Mouse (Mus musculus): Measurements from ENCODE around the gene Igsf6. TPM values are rescaled to one million over a fixed set of nuclear protein-coding genes. Genes with fewer than 3 reads are reported as not detected.
"Not testable (repeated sequence)": the region's sequence is repeated elsewhere in the genome, so short reads cannot be mapped to it uniquely, and the experiment has no call there.

Gene Igsf6
- total RNA-seq, 2 experiments from 2014 or later = 0.37 TPM; not detected in 1

DNA sequence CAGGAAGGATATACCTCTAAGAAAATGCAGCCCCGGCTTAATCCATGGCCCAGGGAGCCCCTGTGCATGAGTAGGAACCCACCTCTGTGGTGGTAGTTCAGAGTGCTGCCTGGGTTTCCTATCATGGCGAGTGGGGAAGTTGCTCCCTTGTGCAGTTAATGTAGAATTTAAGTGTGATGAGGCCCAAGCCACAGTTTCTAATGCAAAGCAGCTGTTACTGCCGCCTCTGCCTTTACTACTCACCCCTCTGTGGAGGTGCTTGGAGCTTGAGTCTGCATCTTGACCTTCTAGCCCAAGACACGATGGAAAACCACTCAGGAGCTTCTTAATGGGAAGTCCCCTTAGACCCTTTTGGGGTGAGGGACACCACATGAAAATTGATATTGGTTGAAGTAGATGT, 3.1 kb downstream of the Igsf6 start:
- no peak for DNase-seq (ENCODE audit: low spot score in 2 of 2)
- intact Hi-C loops (cut with DNase I) = no loop called here

DNA sequence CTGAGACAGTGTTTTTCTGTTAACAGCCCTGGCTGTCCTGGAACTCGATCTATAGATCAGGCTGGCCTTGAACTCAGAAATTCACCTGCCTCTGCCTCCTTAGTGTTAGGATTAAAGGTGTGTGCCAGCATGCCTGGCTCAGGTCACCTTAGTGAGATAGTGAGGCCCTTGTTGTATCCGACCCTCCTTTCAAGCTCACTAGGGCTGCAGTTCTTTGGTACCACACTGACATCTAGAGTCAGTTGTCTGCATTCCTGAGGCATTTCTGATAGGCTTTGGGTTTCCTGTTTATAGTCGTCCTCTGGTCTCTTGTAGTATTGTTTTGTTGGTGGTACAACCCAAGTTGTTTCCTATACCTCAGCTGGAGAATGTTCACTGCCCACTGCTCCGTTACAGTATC, 10.1 kb downstream of the Igsf6 start:
- peak; percentile 27 to 31 for DNase-seq (ENCODE audit: low spot score in 2 of 2)
- intact Hi-C loops (cut with DNase I) = loop anchor here (2.0 kb wide), 1 partner anchor 130 kb away; no protein-coding TSS in a partner anchor

DNA sequence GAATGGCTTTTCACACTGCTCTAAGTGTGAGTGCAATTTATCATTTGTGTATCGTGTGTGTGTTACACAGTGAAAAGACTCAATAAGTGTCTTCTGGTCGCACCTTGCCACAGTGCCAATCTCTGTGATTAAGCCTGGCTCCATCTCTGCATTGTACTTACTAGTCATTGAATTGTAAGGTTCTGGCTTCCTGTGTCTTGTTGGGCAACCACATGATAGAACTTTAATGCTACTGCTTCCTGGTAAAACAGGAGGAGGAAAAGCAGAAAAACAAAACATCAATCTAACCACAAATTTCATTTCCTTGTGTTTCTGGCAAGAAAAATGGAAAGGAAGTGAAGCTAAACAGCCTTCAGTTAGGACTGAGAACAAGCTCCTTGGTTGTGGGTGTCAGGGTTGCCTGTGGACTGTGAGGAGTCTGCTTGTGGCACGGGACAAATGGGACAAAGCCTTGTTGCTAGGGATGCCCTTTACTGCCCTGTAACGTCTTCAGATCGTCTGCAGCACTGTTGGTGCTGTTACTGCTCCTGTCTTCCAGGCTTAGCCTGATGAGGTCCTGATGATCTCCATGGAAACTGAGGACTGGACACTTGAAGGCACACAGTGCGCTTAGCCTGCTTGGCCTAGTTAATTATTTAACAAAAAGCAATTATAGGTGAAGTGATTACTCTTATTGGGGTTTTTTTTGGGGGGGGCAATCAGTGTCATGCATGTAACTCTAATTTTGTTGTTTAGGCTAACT, 14.7 kb downstream of the Igsf6 start:
- DNase-seq (ENCODE audit: low spot score in 2 of 2) = no peak
- intact Hi-C loops (cut with DNase I) = no loop called here

DNA sequence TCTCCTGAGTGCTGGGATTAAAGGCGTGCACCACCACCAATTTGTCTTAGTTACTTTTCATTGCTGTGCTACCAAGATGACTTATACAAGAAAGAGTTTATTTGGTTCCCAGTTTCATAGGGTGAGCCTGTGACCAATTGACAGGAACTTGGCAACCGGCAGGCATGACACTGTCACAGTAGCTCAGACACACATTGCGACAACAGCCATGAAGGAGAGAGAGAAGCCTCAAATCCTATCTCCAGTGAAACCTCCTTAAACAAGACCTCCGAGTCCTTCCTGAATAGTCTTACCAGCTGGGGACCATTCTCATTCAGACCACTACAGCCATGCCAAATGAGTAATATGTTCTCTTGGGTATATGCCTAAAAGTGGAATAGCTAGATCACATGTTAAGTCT, 21.3 kb downstream of the Igsf6 start:
- intact Hi-C loops (cut with DNase I) = no loop called here
- no peak for DNase-seq (ENCODE audit: low spot score in 2 of 2)

DNA sequence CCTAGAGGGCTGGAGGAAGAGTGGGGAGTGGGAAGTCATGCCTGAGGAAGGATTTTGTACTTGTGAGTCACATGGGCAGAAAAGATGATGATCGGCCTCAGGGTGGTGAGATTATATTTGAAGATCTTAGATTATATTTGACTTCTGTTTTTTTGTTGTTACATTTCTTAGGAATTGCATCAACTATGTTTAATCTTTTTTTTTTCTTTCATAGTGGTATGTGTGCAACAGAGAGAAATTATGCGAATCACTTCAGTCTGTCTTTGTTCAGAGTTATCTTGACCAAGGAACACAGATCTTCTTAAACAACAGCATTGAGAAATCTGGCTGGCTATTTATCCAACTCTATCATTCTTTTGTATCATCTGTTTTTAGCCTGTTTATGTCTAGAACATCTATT, 26.7 kb downstream of the Igsf6 start:
- intact Hi-C loops (cut with DNase I) = no loop called here

GRCm38 (mm10) chr7:121045671-121046453, 28.5 kb downstream of the Igsf6 start:
- no peak for DNase-seq (ENCODE audit: low spot score in 2 of 2)
- intact Hi-C loops (cut with DNase I) = no loop called here

More for the DNA sequence above, 26.7 kb downstream of the Igsf6 start:
- DNase-seq (ENCODE audit: low spot score in 2 of 2) = no peak

DNA sequence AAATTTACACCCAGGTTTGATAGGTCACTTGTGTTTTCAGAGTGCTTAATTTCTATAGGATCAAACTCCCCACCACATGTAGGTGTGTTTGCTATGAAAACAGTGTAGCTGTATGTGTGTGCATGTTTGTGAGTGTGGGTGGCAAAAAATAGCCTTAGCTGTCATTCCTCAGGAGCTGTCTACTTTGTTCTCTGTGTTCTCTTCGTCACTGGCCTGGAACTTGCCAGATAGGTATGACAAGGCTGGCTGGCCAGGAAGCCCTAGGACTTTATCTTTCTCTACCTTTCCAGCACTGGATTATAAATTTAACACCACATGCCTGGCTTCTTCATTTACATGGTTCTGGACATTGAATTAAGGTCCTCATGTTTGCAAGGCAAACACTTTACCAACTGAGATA, 30.1 kb downstream of the Igsf6 start:
- intact Hi-C loops (cut with DNase I) = no loop called here

GRCm38 (mm10) chr7:121043510-121043909, 30.9 kb downstream of the Igsf6 start:
- intact Hi-C loops (cut with DNase I) = no loop called here
- no peak for DNase-seq (ENCODE audit: low spot score in 2 of 2)

More for the DNA sequence above, 30.1 kb downstream of the Igsf6 start:
- no peak for DNase-seq (ENCODE audit: low spot score in 2 of 2)

- DNase-seq (ENCODE audit: low spot score in 2 of 2) = no peak
Measured at GRCm38 (mm10) chr7:121043004-121043403, 31.4 kb downstream of the Igsf6 start.

GRCm38 (mm10) chr7:121041989-121042388, 32.4 kb downstream of the Igsf6 start:
- intact Hi-C loops (cut with DNase I) = no loop called here
- DNase-seq (ENCODE audit: low spot score in 2 of 2) = no peak

More at GRCm38 (mm10) chr7:121043004-121043403, 31.4 kb downstream of the Igsf6 start:
- intact Hi-C loops (cut with DNase I) = no loop called here

GRCm38 (mm10) chr7:121040595-121040994, 33.8 kb downstream of the Igsf6 start:
- DNase-seq (ENCODE audit: low spot score in 2 of 2) = no peak
- intact Hi-C loops (cut with DNase I) = no loop called here

- intact Hi-C loops (cut with DNase I) = loop anchor here (10.0 kb wide), 1 partner anchor 200 kb away; no protein-coding TSS in a partner anchor
- peak; percentile 7 to 22 for DNase-seq (ENCODE audit: low spot score in 2 of 2)
Measured at GRCm38 (mm10) chr7:121035161-121035721, 39.1 kb downstream of the Igsf6 start.

- no peak for DNase-seq (ENCODE audit: low spot score in 2 of 2)
- intact Hi-C loops (cut with DNase I) = loop anchor here (5.0 to 10.0 kb wide), 2 partner anchors 52 to 200 kb away; partner anchors contain the start of genes Cdr2 and Mfsd13b
Measured at GRCm38 (mm10) chr7:121034701-121035141, 39.7 kb downstream of the Igsf6 start.

DNA sequence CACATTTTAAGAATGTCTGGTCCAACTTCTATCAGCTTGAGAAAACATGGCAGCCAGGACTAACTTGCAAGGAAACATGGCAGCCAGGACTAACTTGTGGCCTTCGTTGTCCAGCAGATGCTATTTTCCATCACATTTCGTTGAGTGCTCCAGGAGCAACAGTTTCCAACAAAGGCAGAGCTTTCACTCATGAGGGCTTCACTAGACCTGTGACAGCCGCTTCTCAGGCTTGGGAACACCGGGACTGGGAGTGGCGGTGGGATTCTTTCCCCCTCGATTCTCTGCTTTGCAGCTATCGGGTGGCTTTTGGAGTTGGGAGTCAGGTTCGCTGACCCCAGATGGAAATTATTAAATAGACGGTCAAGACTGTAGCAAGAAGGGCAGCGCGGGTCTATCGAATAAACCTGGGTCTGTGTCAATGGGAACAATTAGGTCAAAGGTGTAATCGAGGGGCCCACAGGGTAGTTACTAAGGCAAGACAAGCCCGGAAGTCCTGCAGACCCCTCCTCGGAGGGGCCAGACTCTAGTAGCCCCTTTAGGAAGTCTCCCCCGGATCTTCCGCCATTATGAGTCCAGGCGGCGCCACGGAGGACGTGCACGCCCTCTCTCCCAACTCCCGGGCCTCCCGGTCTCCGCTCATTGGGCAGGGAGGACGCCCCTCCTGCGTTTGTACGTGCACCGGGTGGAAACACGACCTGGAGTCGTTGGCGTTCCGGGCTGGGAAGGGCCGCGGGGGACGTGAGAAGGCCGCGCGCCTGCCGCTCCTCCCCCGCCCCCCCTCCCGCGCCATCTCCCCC, 40.3 kb downstream of the Igsf6 start, which contains the start of gene Mettl9:
TSS of gene Mettl9 (plus strand) at position 590 of the 797 bp plus-strand sequence.
- DNase-seq (ENCODE audit: low spot score in 2 of 2) = peak; percentile 93 to 94
- intact Hi-C loops (cut with DNase I) = loop anchor here (5.0 to 10.0 kb wide), 2 partner anchors 52 to 199 kb away; partner anchors contain the start of genes Cdr2 and Mfsd13b

DNA sequence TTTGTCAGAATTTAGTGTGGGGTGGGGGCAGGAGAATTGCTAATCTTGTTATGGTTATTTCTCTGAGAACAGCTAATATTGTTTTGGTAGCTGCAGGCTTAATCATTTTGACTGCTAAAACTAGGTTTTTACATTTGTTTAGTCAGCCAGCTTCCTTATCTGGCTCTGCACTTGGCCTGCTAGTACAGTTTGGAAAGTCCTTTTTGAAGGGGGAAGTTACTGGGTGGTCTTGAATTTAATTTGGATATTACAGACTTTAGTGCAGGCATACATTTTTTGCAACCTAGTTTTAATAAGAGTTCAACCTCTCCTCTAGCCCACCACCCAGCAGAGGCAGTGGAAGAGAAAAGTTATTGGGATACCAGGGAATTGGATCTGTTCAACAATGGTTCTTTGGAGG, 44.4 kb downstream of the Igsf6 start:
- intact Hi-C loops (cut with DNase I) = loop anchor here (5.0 to 10.0 kb wide), 2 partner anchors 48 to 195 kb away; partner anchors contain the start of genes Cdr2 and Mfsd13b
- not testable (repeated sequence) for DNase-seq (ENCODE audit: low spot score in 2 of 2)

- DNase-seq (ENCODE audit: low spot score in 2 of 2) = no peak
Measured at GRCm38 (mm10) chr7:121026300-121026699, 48.1 kb downstream of the Igsf6 start.

DNA sequence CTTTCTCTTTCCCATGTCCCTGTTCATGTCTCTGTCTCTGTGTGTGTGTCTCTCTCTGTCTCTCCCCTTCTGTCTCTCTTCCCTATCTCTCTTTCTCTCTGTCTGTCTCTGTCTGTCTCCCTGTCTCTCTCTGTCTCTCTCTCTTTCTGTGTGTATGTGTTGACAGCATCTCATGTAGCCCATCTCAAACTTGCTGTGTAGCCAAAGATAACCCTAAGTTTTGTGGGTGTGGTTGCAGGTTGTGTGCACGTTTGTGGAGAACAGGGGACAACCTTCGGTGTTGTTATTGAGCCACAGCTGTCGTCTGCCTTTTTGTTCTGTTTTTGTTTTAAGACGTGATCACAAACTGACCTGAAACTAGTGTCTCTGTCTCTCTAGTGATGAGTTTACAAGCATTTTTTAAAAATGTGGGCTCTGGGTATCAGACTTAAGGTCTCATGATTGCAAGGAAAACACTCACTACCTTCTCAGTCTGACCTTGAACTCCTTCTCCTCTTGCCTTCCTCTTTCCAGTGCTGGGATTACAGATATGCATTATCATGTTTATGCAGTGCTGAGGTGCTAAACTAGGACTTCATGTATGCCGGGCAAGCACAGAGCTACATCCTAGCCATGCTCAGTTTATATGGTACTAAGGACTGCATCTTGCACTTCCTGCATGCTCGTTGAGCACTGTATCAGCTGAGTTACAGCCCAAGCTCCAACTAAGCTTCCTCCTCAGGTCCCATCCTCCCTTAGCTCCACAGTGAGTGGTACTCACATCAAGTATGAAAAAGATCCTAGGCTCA, 49.0 kb downstream of the Igsf6 start:
- intact Hi-C loops (cut with DNase I) = no loop called here
- no peak for DNase-seq (ENCODE audit: low spot score in 2 of 2)

More at GRCm38 (mm10) chr7:121026300-121026699, 48.1 kb downstream of the Igsf6 start:
- intact Hi-C loops (cut with DNase I) = no loop called here

DNA sequence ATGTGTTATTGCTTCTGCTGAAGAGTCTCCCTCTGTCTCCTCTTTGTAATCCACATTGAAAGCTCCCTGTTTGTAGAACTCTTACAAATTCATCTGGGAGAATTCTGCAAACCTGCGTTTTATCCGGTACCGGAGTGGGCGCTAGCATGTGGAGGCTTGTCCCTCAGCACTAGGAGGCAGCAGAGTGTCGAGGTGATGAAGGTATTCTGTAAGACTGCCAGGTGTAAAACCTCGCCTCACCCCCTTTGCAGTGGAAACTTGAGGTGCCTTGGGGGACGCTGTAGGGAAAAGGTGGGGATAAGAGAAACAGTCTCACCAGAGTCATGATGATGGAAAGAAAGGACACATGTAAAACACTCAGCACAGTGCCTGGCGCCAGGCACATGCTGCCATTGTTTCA, 54.1 kb downstream of the Igsf6 start:
- DNase-seq (ENCODE audit: low spot score in 2 of 2) = peak; percentile 7 to 14
- intact Hi-C loops (cut with DNase I) = no loop called here
